Mouse (Mus musculus) T-cell, adult 2 months (primary cell): ENCODE measurements around the gene Dgcr6.

Experiments used
- DNase-seq: peaks from one replicate; pipeline ENCODE4 v3.0.0; 2022; ENCODE audit warnings: low spot score

The Dgcr6 gene

GRCm38 (mm10) chr16:18119031-18119730, 66.5 kb downstream of the Dgcr6 start:
- no peak for DNase-seq
